Mouse (Mus musculus) embryonic fibroblast, embryonic 13.5 days (primary cell): ENCODE data around the gene Ccdc159.

ENCODE experiments used
- CTCF ChIP-seq: IDR thresholded peaks from 2 replicates; pipeline ENCODE4 v1.5.1; 2011; ENCODE audit warnings: mild to moderate bottlenecking, control low read depth, low read length, moderate library complexity, borderline replicate concordance; ENCODE audit not compliant: insufficient read depth
- POLR2A ChIP-seq: IDR thresholded peaks from 2 replicates; pipeline ENCODE4 v1.6.1; 2011; ENCODE audit warnings: low read depth, mild to moderate bottlenecking, control low read depth, low read length, moderate library complexity

GRCm38 (mm10) chr9:21916851-21917492 lies 10.3 kb upstream of the Ccdc159 start:
- no peak for TF ChIP-seq CTCF
- TF ChIP-seq POLR2A = no peak
